Mouse (Mus musculus) myocyte (in vitro differentiated cells): ENCODE results near the gene Serinc5. TPM values are rescaled to one million over a fixed set of nuclear protein-coding genes. Genes with fewer than 3 reads are reported as not detected.
A peak's percentile ranks its signal among the peaks of the same experiment; 100 is the strongest.

Experiments
- H3K27me3 ChIP-seq: one replicate; pipeline ENCODE4 v1.6.1; 2011; ENCODE audit not compliant: control insufficient read depth, insufficient read depth, insufficient read length
- H3K36me3 ChIP-seq: one replicate; pipeline ENCODE4 v1.6.1; 2011; ENCODE audit not compliant: control insufficient read depth, insufficient read depth
- H3K4me2 ChIP-seq: one replicate; pipeline ENCODE4 v1.6.1; 2011; ENCODE audit warnings: low read depth, control low read depth
- H3K4me3 ChIP-seq: one replicate; pipeline ENCODE4 v1.5.1; 2011; ENCODE audit warnings: mild to moderate bottlenecking, control low read depth, moderate library complexity
- H3K79me2 ChIP-seq: one replicate; pipeline ENCODE4 v1.6.1; 2011; ENCODE audit not compliant: control insufficient read depth, insufficient read depth
- H3ac ChIP-seq: one replicate; pipeline ENCODE4 v1.6.1; 2011; ENCODE audit not compliant: control insufficient read depth, insufficient read length
- CEBPB ChIP-seq: IDR thresholded peaks from 2 replicates; pipeline ENCODE4 v1.6.1; 2011; ENCODE audit warnings: mild to moderate bottlenecking, moderate library complexity; ENCODE audit not compliant: poor library complexity, insufficient read depth, severe bottlenecking
- E2F4 ChIP-seq: IDR thresholded peaks from one replicate; pipeline ENCODE4 v1.6.1; 2011; ENCODE audit warnings: mild to moderate bottlenecking, control low read depth, moderate library complexity; ENCODE audit not compliant: insufficient read depth
- MAX ChIP-seq: IDR thresholded peaks from one replicate; pipeline ENCODE4 v1.6.1; 2011; ENCODE audit warnings: low read depth, mild to moderate bottlenecking, control low read depth
- MYOD1 ChIP-seq, 3 experiments: IDR thresholded peaks; one replicate each; pipeline ENCODE4 v1.6.1; 2011; ENCODE audit warnings: control low read depth in 2 of 3, low read depth in 2 of 3, mild to moderate bottlenecking in 2 of 3, moderate library complexity in 1 of 3; ENCODE audit not compliant: insufficient read length in 2 of 3, control insufficient read depth in 1 of 3
- MYOG ChIP-seq, 3 experiments: IDR thresholded peaks; one replicate each; pipeline ENCODE4 v1.6.1; 2011; ENCODE audit warnings: control low read depth in 2 of 3, low read depth in 2 of 3, mild to moderate bottlenecking in 2 of 3; ENCODE audit not compliant: insufficient read length in 2 of 3, control insufficient read depth in 1 of 3, insufficient read depth in 1 of 3
- POLR2A ChIP-seq: IDR thresholded peaks from one replicate; pipeline ENCODE4 v1.6.1; 2011; ENCODE audit warnings: low read depth, mild to moderate bottlenecking, control low read depth, moderate library complexity; ENCODE audit not compliant: insufficient read length
- POLR2AphosphoS2 ChIP-seq: IDR thresholded peaks from one replicate; pipeline ENCODE4 v1.6.1; 2011; ENCODE audit warnings: low read depth, control low read depth; ENCODE audit not compliant: insufficient read length
- REST ChIP-seq: IDR thresholded peaks from one replicate; pipeline ENCODE4 v1.6.1; 2011; ENCODE audit warnings: mild to moderate bottlenecking, control low read depth, moderate library complexity; ENCODE audit not compliant: insufficient read depth, insufficient read length
- SRF ChIP-seq: IDR thresholded peaks from one replicate; pipeline ENCODE4 v1.6.1; 2011; ENCODE audit warnings: low read depth; ENCODE audit not compliant: control insufficient read depth, insufficient read length
- TCF12 ChIP-seq: IDR thresholded peaks from one replicate; pipeline ENCODE4 v1.6.1; 2011; ENCODE audit warnings: mild to moderate bottlenecking, control low read depth; ENCODE audit not compliant: poor library complexity, insufficient read depth, severe bottlenecking
- TCF3 ChIP-seq: IDR thresholded peaks from one replicate; pipeline ENCODE4 v1.6.1; 2011; ENCODE audit warnings: low read depth, control low read depth; ENCODE audit not compliant: insufficient read length
- USF1 ChIP-seq: IDR thresholded peaks from one replicate; pipeline ENCODE4 v1.6.1; 2011; ENCODE audit warnings: low read depth, mild to moderate bottlenecking, control low read depth, moderate library complexity
- polyA plus RNA-seq: library from polyadenylated mRNA; unstranded; fragments of >200 nt; fragmentation: generic; extraction: Trizol; gene quantifications from one replicate; pipeline ENCODE4 v1.2.1, GENCODE M21; 2012; ENCODE audit warnings: missing spikeins

Gene Serinc5
- polyA plus RNA-seq, 1 experiment: 5.4 TPM

GRCm38 (mm10) chr13:92609486-92610310, 1.2 kb upstream of the Serinc5 start:
- Histone ChIP-seq H3K27me3 (no peaks in the 10 kb centered on the region), H3ac (no peak overlapping the region), H3K4me2 (peak overlapping the region; percentile 99), H3K36me3 (no peaks in the 10 kb centered on the region), H3K79me2 (no peaks in the 10 kb centered on the region), H3K4me3 (peak overlapping the region; percentile 69)
- no peak for TF ChIP-seq MAX
- TF ChIP-seq POLR2A: no peak
- no peak for TF ChIP-seq TCF3
- TF ChIP-seq E2F4: no peak
- no peak for TF ChIP-seq MYOD1 (IDR thresholded peaks at IDR 0.05; ENCODE audit: control insufficient read depth in 1 of 3, insufficient read length in 2 of 3, low read depth in 2 of 3)
- no peak for TF ChIP-seq CEBPB
- no peak for TF ChIP-seq REST

DNA sequence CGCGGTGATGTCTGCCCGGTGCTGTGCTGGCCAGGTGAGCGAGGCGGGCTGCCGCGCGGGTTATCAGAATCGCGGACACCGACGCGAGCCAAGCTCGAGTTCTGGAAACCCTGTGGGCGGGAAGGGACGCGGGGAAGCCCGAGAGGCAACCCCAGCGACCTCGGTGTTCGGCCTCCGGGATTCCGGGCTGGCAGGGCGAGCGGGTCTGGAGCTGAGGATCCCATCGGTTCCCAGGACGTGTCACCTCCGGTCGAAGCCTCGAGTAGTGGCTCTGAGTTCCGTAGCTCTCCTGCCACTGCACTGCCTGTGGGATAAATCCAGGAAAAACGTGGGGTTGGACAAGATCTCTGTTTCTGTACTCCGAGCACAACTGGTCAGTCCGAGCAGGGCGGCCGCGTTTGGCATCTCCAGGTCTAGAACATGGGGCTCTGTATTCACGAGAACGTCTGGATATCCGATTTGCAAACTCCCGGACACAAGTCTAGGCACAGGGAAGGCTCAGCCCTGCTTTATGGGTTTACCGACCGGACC, 428 bp downstream of the Serinc5 start:
- Histone ChIP-seq H3K79me2 (no peaks in the 10 kb centered on the region), H3K4me2 (peak overlapping the region; percentile 84), H3K36me3 (no peaks in the 10 kb centered on the region), H3ac (peak overlapping the region; percentile 60), H3K4me3 (peak overlapping the region; percentile 69), H3K27me3 (no peaks in the 10 kb centered on the region)
- TF ChIP-seq MYOD1 (IDR thresholded peaks at IDR 0.05; ENCODE audit: control insufficient read depth in 1 of 3, insufficient read length in 2 of 3, low read depth in 2 of 3) (peak in 1 of 3 experiments; percentile 4), MYOG (IDR thresholded peaks at IDR 0.05; ENCODE audit: control insufficient read depth in 1 of 3, insufficient read depth in 1 of 3, insufficient read length in 2 of 3, low read depth in 2 of 3) (no peak)

DNA sequence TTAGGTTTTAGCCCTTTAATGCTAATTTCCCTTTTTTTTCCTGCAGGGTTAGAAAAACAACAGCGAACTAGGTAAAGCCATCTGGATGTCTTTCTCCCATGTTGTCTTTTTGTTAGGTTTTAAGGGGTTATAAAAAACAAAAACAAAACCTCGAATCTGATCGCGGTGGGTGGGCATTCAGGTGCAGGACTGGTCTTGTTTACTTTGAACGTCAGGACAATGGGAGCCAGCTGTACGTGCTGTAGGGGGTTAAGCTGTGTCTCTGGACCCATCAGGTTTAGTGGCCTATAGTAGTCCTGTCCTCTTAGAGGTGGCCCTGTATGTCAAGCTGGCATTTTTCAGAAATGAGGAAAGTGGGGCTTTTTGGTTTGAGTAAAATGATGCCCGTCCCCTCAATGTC, 1.0 kb downstream of the Serinc5 start:
- Histone ChIP-seq H3K4me3 (peak overlapping the region; percentile 69), H3K79me2 (no peaks in the 10 kb centered on the region), H3K27me3 (no peaks in the 10 kb centered on the region), H3K4me2 (peak overlapping the region; percentile 84), H3ac (peak overlapping the region; percentile 60), H3K36me3 (no peaks in the 10 kb centered on the region)
- no peak for TF ChIP-seq TCF12
- TF ChIP-seq CEBPB: no peak

DNA sequence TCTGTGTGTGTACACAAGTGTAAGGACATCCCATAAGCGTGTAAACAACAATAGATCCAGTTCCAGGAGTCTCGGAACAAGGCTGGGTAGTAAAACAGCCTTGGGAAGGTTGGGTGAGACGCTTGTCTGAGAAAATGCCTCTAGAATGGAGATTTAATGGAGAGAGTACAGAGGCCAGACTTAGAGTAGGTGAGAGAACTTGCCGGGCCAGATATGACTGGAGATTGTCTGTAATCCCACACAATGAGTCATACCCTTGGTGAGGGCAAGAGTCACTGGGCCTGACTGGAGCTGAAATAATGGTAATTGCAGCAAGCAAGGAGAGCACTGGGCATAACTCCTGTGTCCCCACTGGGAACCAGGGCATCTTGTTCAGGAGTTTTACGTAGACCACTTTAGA, 2.2 kb downstream of the Serinc5 start:
- H3ac ChIP-seq: no peak overlapping the region
- H3K4me3 ChIP-seq: no peak overlapping the region
- no peaks in the 10 kb centered on the region for H3K79me2 ChIP-seq
- H3K36me3 ChIP-seq: no peaks in the 10 kb centered on the region
- no peak for TF ChIP-seq SRF
- TF ChIP-seq POLR2A: no peak
- TF ChIP-seq CEBPB: no peak
- no peak for TF ChIP-seq POLR2AphosphoS2
- TF ChIP-seq MAX: no peak
- TF ChIP-seq TCF3: no peak
- no peak for TF ChIP-seq USF1
- TF ChIP-seq TCF12: no peak
- TF ChIP-seq REST: no peak
- no peak for TF ChIP-seq MYOG (IDR thresholded peaks at IDR 0.05; ENCODE audit: control insufficient read depth in 1 of 3, insufficient read depth in 1 of 3, insufficient read length in 2 of 3, low read depth in 2 of 3)
- no peak for TF ChIP-seq E2F4
- TF ChIP-seq MYOD1 (IDR thresholded peaks at IDR 0.05; ENCODE audit: control insufficient read depth in 1 of 3, insufficient read length in 2 of 3, low read depth in 2 of 3): no peak
- H3K4me2 ChIP-seq: peak overlapping the region; percentile 51
- H3K27me3 ChIP-seq: no peaks in the 10 kb centered on the region

GRCm38 (mm10) chr13:92615201-92615600, 4.3 kb downstream of the Serinc5 start:
- H3K36me3 ChIP-seq: no peaks in the 10 kb centered on the region
- H3K4me3 ChIP-seq: no peak overlapping the region
- TF ChIP-seq POLR2A: no peak
- no peaks in the 10 kb centered on the region for H3K79me2 ChIP-seq
- H3ac ChIP-seq: no peak overlapping the region
- no peaks in the 10 kb centered on the region for H3K27me3 ChIP-seq
- no peak overlapping the region for H3K4me2 ChIP-seq

DNA sequence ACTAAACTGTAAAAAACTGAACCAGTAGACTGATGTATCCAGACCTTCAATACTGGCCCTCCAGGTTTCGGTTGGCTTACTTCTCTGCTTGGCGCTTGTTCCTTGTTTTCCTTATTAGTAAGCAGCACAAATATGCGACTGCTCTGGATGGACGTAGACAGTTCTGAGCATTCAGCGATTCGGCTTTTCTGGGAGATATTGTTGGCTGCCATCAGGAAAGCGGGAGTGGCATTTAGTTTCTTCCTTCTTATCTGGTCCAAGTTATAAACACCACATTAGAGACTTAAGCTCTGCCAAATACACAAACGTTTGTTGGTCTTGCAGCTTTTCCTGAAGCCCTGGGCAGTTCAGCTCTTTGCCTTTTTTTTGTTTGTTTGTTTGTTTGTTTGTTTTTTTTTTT, 5.6 kb downstream of the Serinc5 start:
- H3K27me3 ChIP-seq: no peaks in the 10 kb centered on the region
- no peaks in the 10 kb centered on the region for H3K79me2 ChIP-seq
- H3K36me3 ChIP-seq: no peaks in the 10 kb centered on the region
- H3K4me3 ChIP-seq: no peak overlapping the region
- H3ac ChIP-seq: no peak overlapping the region
- H3K4me2 ChIP-seq: no peak overlapping the region
- TF ChIP-seq SRF (no peak), POLR2AphosphoS2 (no peak), CEBPB (no peak), E2F4 (no peak), MYOG (IDR thresholded peaks at IDR 0.05; ENCODE audit: control insufficient read depth in 1 of 3, insufficient read depth in 1 of 3, insufficient read length in 2 of 3, low read depth in 2 of 3) (no peak), MYOD1 (IDR thresholded peaks at IDR 0.05; ENCODE audit: control insufficient read depth in 1 of 3, insufficient read length in 2 of 3, low read depth in 2 of 3) (no peak)
